Mouse (Mus musculus): Measurements from ENCODE around the gene Aldh8a1. TPM values are rescaled to one million over a fixed set of nuclear protein-coding genes. Genes with fewer than 3 reads are reported as not detected.

Gene Aldh8a1
- polyA plus RNA-seq, 1 experiment from 2014 or later, result not detected

DNA sequence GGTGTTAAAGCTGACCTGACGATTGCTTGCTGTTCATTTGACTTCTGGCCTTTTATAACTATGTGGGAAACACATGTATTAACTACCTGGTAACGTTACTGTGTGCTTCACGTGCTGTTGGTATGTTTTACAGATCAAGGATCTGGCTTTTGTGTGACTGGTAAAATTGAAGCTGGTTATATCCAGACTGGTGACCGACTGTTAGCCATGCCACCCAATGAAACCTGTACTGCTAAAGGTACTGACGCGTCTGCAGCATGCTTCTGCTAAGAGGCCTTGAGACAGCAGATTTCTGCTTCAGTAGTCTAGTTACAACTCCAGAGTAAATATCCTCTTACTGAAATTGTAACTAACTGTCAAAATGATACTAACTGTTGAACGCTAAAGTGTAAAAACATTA, 22.6 kb upstream of the Aldh8a1 start:
- peaks cover 66% of the 10 kb centered on the region for H3K36me3 ChIP-seq (ENCODE audit: insufficient read depth)
- no peak for TF ChIP-seq CTCF (IDR thresholded peaks at IDR 0.05; ENCODE audit: low read depth)

DNA sequence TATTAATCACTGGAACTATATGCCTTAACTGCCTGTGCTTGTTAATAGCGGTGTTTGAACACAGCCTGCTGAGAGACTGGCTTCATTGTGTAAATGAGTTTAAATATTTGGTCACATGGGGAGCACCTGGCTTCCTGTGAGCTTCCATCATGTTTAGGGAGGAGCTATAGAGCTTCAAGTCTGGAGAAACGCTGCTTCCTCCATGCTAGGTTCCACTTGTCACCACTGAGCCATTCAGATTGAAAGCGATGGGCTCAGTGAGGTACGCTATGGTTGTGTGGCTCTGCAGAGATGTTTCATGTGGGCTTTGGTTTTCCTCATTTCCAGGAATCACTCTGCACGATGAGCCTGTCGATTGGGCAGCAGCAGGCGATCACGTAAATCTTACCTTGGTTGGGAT, 19.1 kb upstream of the Aldh8a1 start:
- DNase-seq (no peak), ATAC-seq (ENCODE audit: insufficient read depth) (no peak)
- H3K9ac ChIP-seq, result no peak overlapping the region
- H3K9me3 ChIP-seq (ENCODE audit: low read depth, low read length), result no peaks in the 10 kb centered on the region
- TF ChIP-seq CTCF (IDR thresholded peaks at IDR 0.05; ENCODE audit: low read depth), result no peak
- H3K36me3 ChIP-seq (ENCODE audit: insufficient read depth), result peaks cover 60% of the 10 kb centered on the region
- WGBS, result 91% methylated on average over 8 of the region's 8 CpGs
- H3K27me3 ChIP-seq (ENCODE audit: insufficient read depth, low read length), result no peaks in the 10 kb centered on the region
- no peak overlapping the region for H3K4me2 ChIP-seq
- H3K4me1 ChIP-seq (ENCODE audit: insufficient read depth), result no peaks in the 10 kb centered on the region
- no peak overlapping the region for H3K4me3 ChIP-seq (ENCODE audit: low read depth, low read length)
- no peak overlapping the region for H3K27ac ChIP-seq (ENCODE audit: low read depth)

More for the DNA sequence above, 22.6 kb upstream of the Aldh8a1 start:
- Histone ChIP-seq H3K4me1 (ENCODE audit: insufficient read depth) (no peaks in the 10 kb centered on the region), H3K4me3 (ENCODE audit: low read depth, low read length) (no peak overlapping the region), H3K27me3 (ENCODE audit: insufficient read depth, low read length) (no peaks in the 10 kb centered on the region), H3K9ac (no peak overlapping the region), H3K27ac (ENCODE audit: low read depth) (no peak overlapping the region), H3K4me2 (no peak overlapping the region), H3K9me3 (ENCODE audit: low read depth, low read length) (no peaks in the 10 kb centered on the region)
- ATAC-seq (ENCODE audit: insufficient read depth) (no peak), DNase-seq (no peak)
- 92% methylated on average over 7 of the region's 7 CpGs for WGBS

DNA sequence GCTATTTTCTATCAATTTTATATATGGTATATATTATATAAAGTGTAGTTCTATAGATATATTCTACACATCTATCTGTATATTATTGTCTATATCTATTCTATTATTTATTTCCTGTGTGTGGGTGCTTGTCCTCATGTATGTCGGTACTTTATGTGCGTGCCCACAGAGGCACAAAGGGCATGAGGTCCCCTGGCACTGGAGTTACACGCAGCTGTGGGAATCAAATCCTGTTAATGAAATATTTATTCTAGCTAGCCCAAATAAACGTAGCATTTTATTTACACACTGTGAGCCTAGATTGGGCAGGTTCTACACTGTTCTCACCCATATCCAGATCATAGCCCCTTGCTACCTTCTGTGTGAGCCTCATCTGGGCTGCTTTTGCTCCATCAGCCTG, 18.0 kb upstream of the Aldh8a1 start:
- Histone ChIP-seq H3K9ac (no peak overlapping the region), H3K36me3 (ENCODE audit: insufficient read depth) (peaks cover 60% of the 10 kb centered on the region), H3K4me1 (ENCODE audit: insufficient read depth) (no peaks in the 10 kb centered on the region), H3K27me3 (ENCODE audit: insufficient read depth, low read length) (no peaks in the 10 kb centered on the region), H3K9me3 (ENCODE audit: low read depth, low read length) (no peaks in the 10 kb centered on the region), H3K4me2 (no peak overlapping the region), H3K27ac (ENCODE audit: low read depth) (no peak overlapping the region), H3K4me3 (ENCODE audit: low read depth, low read length) (no peak overlapping the region)
- WGBS, result 90% methylated on average over 4 of the region's 4 CpGs
- TF ChIP-seq CTCF (IDR thresholded peaks at IDR 0.05; ENCODE audit: low read depth), result no peak
- ATAC-seq (ENCODE audit: insufficient read depth), result no peak
- no peak for DNase-seq

DNA sequence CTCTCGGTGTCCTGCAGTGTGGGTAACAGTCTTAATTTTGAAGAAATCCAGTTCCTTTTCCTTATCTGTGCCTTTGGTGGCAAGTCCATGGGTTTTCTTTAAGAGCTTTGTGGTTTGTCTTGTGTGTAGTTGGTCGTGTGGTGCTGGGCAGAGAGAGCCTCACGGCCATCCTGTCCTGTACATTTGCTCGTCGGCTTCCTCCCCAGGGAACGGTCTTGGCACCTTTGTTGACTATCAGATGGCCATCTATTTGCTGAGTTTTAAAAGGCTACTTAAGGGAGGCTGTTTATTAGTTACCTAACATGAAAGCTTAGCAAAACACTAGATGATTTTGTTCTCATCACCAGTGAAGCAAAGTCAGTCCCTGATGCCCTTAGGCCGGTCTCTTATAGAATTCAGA, 15.2 kb upstream of the Aldh8a1 start:
- Histone ChIP-seq H3K36me3 (ENCODE audit: insufficient read depth) (peaks cover 65% of the 10 kb centered on the region), H3K27ac (ENCODE audit: low read depth) (no peak overlapping the region), H3K4me2 (no peak overlapping the region), H3K27me3 (ENCODE audit: insufficient read depth, low read length) (no peaks in the 10 kb centered on the region), H3K9me3 (ENCODE audit: low read depth, low read length) (no peaks in the 10 kb centered on the region), H3K9ac (no peak overlapping the region), H3K4me1 (ENCODE audit: insufficient read depth) (no peaks in the 10 kb centered on the region), H3K4me3 (ENCODE audit: low read depth, low read length) (no peak overlapping the region)
- no peak for ATAC-seq (ENCODE audit: insufficient read depth)
- TF ChIP-seq CTCF (IDR thresholded peaks at IDR 0.05; ENCODE audit: low read depth), result no peak
- 77% methylated on average over 7 of the region's 7 CpGs for WGBS
- DNase-seq, result no peak

DNA sequence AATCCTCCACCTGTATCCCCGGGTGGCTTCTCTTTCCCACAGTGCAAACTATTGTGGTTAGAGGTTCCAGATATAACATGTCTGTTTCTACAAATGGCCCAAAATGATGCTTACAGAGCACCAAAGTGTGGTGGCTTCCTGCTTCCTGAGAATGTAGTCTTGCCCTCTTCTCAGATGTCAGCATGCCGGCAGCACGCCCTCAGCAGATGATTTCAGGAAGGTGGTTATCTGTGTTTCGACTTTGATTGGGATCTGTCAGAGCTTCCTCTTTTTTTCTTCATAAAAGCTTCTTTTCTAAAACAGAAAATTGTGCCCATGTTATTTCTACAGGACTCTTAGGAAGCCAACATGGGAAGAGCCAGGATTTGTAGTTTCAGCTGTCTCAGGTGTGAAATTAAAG, 13.8 kb upstream of the Aldh8a1 start:
- Histone ChIP-seq H3K27me3 (ENCODE audit: insufficient read depth, low read length) (no peaks in the 10 kb centered on the region), H3K4me3 (ENCODE audit: low read depth, low read length) (no peak overlapping the region), H3K27ac (ENCODE audit: low read depth) (no peak overlapping the region), H3K36me3 (ENCODE audit: insufficient read depth) (peaks cover 62% of the 10 kb centered on the region), H3K9me3 (ENCODE audit: low read depth, low read length) (no peaks in the 10 kb centered on the region), H3K4me1 (ENCODE audit: insufficient read depth) (no peaks in the 10 kb centered on the region), H3K4me2 (no peak overlapping the region), H3K9ac (no peak overlapping the region)
- 86% methylated on average over 4 of the region's 4 CpGs for WGBS
- no peak for TF ChIP-seq CTCF (IDR thresholded peaks at IDR 0.05; ENCODE audit: low read depth)
- DNase-seq (no peak), ATAC-seq (ENCODE audit: insufficient read depth) (no peak)

DNA sequence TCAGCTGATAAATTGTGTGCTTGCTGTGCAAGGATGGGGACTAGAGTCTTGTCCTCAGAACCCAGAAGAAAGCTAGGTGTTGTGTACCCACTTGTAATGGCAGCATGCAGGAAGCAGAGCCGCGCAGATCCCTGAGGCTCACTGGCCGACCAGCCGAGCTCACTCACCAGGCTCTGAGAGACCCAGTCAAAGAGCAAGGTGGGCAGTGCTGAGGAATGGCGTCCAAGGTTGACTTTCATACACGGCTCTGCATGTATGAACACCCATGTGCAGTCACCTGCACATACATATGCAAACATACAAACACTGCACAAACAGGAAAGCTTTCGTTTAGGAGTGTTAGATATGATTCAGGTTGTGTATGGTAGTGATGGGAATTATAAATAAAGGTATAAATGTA, 12.1 kb upstream of the Aldh8a1 start:
- H3K36me3 ChIP-seq (ENCODE audit: insufficient read depth), result peaks cover 60% of the 10 kb centered on the region

DNA sequence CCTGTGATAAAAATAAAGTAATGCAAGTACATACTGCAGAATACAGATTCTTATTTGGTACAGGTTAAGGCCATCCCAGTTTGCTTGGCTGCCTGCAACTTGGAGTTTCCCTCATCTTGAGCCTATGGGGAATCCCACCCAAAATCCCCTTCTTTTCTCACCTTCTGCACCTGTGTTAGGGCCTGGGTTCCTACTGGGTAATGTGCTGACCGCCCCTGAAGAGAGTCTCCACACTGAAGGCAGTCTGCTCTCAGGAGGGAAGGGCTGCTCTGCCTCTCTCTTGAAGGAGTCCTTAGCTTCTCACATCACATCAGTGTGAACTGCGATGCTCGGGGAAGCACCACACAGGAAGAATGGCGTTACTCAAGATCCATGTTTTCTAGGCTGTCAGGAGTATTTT, 11.2 kb upstream of the Aldh8a1 start:
- peaks cover 54% of the 10 kb centered on the region for H3K36me3 ChIP-seq (ENCODE audit: insufficient read depth)
- 81% methylated on average over 4 of the region's 4 CpGs for WGBS
- H3K27me3 ChIP-seq (ENCODE audit: insufficient read depth, low read length), result no peaks in the 10 kb centered on the region
- no peak for ATAC-seq (ENCODE audit: insufficient read depth)
- H3K27ac ChIP-seq (ENCODE audit: low read depth), result no peak overlapping the region
- H3K4me3 ChIP-seq (ENCODE audit: low read depth, low read length), result no peak overlapping the region
- no peak overlapping the region for H3K4me2 ChIP-seq
- TF ChIP-seq CTCF (IDR thresholded peaks at IDR 0.05; ENCODE audit: low read depth), result no peak
- H3K9me3 ChIP-seq (ENCODE audit: low read depth, low read length), result no peaks in the 10 kb centered on the region
- no peak overlapping the region for H3K9ac ChIP-seq
- DNase-seq, result no peak
- no peaks in the 10 kb centered on the region for H3K4me1 ChIP-seq (ENCODE audit: insufficient read depth)

More for the DNA sequence above, 12.1 kb upstream of the Aldh8a1 start:
- Histone ChIP-seq H3K27ac (ENCODE audit: low read depth) (no peak overlapping the region), H3K4me1 (ENCODE audit: insufficient read depth) (no peaks in the 10 kb centered on the region), H3K9ac (no peak overlapping the region), H3K27me3 (ENCODE audit: insufficient read depth, low read length) (no peaks in the 10 kb centered on the region), H3K4me3 (ENCODE audit: low read depth, low read length) (no peak overlapping the region), H3K4me2 (no peak overlapping the region), H3K9me3 (ENCODE audit: low read depth, low read length) (no peaks in the 10 kb centered on the region)
- 90% methylated on average over 7 of the region's 7 CpGs for WGBS
- DNase-seq (no peak), ATAC-seq (ENCODE audit: insufficient read depth) (no peak)
- no peak for TF ChIP-seq CTCF (IDR thresholded peaks at IDR 0.05; ENCODE audit: low read depth)

DNA sequence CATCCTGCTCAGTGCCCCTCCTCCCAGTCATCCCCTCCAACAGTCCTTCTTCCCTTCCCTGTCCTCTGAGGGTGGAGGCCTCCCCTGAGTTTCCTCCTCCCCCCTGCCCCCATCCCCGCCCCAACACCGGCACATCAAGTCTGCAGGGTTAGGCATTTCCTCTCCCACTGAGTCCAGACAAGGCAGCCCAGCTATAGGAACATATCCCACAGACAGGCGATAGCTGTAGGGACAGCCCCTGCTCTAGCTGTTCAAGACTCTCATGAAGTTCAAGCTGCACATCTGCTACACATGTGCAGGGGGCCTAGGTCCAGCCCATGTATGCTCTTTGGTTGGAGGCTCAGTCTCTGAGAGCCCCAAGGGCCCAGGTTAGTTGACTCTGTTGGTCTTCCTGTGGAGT, 10.6 kb upstream of the Aldh8a1 start:
- Histone ChIP-seq H3K36me3 (ENCODE audit: insufficient read depth) (peaks cover 51% of the 10 kb centered on the region), H3K27me3 (ENCODE audit: insufficient read depth, low read length) (no peaks in the 10 kb centered on the region), H3K4me3 (ENCODE audit: low read depth, low read length) (no peak overlapping the region), H3K4me1 (ENCODE audit: insufficient read depth) (no peaks in the 10 kb centered on the region), H3K9me3 (ENCODE audit: low read depth, low read length) (no peaks in the 10 kb centered on the region), H3K27ac (ENCODE audit: low read depth) (no peak overlapping the region), H3K9ac (no peak overlapping the region), H3K4me2 (no peak overlapping the region)
- ATAC-seq (ENCODE audit: insufficient read depth), result no peak
- no peak for DNase-seq
- no peak for TF ChIP-seq CTCF (IDR thresholded peaks at IDR 0.05; ENCODE audit: low read depth)
- WGBS, result 62% methylated on average over 3 of the region's 3 CpGs
